Mouse (Mus musculus): Measurements from ENCODE around the gene Hist4h4. TPM values are rescaled to one million over a fixed set of nuclear protein-coding genes. Genes with fewer than 3 reads are reported as not detected.
A peak's percentile ranks its signal among the peaks of the same experiment; 100 is the strongest.
"Not testable (repeated sequence)": the region's sequence is repeated elsewhere in the genome, so short reads cannot be mapped to it uniquely, and the experiment has no call there.

The Hist4h4 gene
- polyA plus RNA-seq, 1 experiment from 2014 or later = 0.93 TPM

DNA sequence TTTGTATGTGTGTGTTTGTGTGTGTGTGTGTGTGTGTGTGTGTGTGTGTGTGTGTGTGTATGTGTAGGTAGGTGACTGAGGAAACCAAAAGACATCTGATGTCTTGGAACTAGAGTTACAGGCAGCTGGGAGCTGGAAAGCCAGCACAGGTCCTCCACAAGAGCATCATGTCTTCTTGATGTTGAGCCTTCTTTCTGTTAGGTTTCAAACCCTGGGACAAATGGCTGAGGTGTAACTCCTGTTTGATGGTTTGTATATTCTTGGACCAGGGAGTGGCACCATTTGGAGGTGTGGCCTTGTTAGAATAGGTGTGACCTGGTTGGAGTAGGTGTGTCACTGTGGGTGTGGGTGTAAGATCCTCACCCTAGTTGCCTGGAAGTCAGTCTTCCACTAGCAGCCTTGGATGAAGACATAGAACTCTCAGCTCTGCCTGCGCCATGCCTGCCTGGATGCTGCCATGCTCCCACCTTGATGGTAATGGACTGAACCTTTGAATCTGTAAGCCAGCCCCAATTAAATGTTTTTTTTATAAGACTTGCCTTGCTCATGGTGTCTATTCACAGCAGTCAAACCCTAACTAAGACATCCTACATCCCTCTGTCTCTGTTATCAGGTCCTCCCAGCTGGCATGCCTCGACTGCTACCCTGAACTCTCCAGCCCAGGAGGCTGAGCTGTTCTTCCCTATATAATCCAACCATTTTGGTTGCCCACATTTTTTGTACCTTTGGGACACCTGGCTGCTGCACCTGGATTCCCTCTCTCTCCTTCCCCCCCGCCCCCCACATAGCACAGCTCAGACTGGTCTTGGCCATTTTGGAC, 6.1 kb downstream of the Hist4h4 start:
- H3K9ac ChIP-seq (ENCODE audit: low read length); H3K36me3 ChIP-seq (ENCODE audit: control insufficient read depth, insufficient read depth, low read length); H3K4me1 ChIP-seq (replicated peaks; ENCODE audit: control insufficient read depth, insufficient read depth, low read length); H3K4me3 ChIP-seq (ENCODE audit: low read length); H3K27me3 ChIP-seq (ENCODE audit: control insufficient read depth, insufficient read depth, low read depth, low read length); ATAC-seq (ENCODE audit: low read depth); H3K27ac ChIP-seq (ENCODE audit: low read length); H3K9me3 ChIP-seq (ENCODE audit: control insufficient read depth, low read length); H3K4me2 ChIP-seq (ENCODE audit: low read depth, low read length): not testable (repeated sequence)
- WGBS = 79% methylated on average over 3 of the region's 3 CpGs

DNA sequence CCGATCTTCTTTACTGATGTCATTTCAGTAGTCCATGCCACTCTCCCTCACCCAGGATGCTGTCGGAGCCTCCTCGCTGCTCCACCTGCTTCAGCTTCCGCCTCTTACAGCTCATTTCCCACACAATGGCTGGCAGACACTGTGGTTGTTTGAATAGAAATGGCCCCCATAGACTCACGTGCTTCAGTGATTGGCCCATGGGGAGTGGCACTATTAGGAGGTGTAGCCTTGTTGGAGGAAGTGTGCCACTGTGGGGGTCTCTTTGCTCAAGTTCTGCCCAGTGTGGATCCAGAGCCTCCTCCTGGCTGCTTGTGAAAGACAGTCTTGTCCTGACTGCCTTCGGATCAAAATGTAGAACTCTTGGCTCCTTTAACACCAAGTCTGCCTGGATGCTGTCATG, 8.4 kb downstream of the Hist4h4 start:
- no peak overlapping the region for H3K4me2 ChIP-seq (ENCODE audit: low read depth, low read length)
- no peaks in the 10 kb centered on the region for H3K27me3 ChIP-seq (ENCODE audit: control insufficient read depth, insufficient read depth, low read depth, low read length)
- 57% methylated on average over 6 of the region's 6 CpGs for WGBS
- H3K4me1 ChIP-seq (replicated peaks; ENCODE audit: control insufficient read depth, insufficient read depth, low read length) = peaks cover 3% of the 10 kb centered on the region; the same call in 1 of the 2 replicates
- no peak overlapping the region for H3K9ac ChIP-seq (ENCODE audit: low read length)
- H3K36me3 ChIP-seq (ENCODE audit: control insufficient read depth, insufficient read depth, low read length) = no peaks in the 10 kb centered on the region
- H3K4me3 ChIP-seq (ENCODE audit: low read length) = no peak overlapping the region
- H3K9me3 ChIP-seq (ENCODE audit: control insufficient read depth, low read length) = no peaks in the 10 kb centered on the region
- H3K27ac ChIP-seq (ENCODE audit: low read length) = no peak overlapping the region
- no peak for ATAC-seq (ENCODE audit: low read depth)

DNA sequence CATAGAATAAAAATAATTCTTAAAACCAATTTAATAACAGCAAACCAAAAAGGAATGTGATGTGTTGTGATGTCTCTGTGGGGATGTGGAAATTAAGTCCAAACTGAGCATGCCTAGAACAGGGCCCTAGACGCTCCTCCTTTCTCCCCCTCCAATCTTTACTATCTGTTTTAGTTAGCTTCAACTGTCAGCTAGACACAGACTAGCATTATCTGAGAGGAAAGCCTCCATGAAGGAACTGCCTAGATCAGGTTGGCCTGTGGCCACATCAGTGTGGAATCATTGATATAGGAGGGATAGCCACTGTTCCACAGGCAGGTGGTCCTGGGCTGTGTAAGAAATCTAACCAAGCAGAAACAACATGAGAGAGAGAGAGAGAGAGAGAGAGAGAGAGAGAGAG, 9.1 kb downstream of the Hist4h4 start:
- no peak overlapping the region for H3K4me2 ChIP-seq (ENCODE audit: low read depth, low read length)
- peaks cover 3% of the 10 kb centered on the region; the same call in 1 of the 2 replicates for H3K4me1 ChIP-seq (replicated peaks; ENCODE audit: control insufficient read depth, insufficient read depth, low read length)
- 50% methylated on average over 1 of the region's 1 CpGs for WGBS
- ATAC-seq (ENCODE audit: low read depth) = no peak
- H3K9ac ChIP-seq (ENCODE audit: low read length) = no peak overlapping the region
- no peaks in the 10 kb centered on the region for H3K27me3 ChIP-seq (ENCODE audit: control insufficient read depth, insufficient read depth, low read depth, low read length)
- H3K9me3 ChIP-seq (ENCODE audit: control insufficient read depth, low read length) = no peaks in the 10 kb centered on the region
- no peaks in the 10 kb centered on the region for H3K36me3 ChIP-seq (ENCODE audit: control insufficient read depth, insufficient read depth, low read length)
- H3K4me3 ChIP-seq (ENCODE audit: low read length) = no peak overlapping the region
- H3K27ac ChIP-seq (ENCODE audit: low read length) = no peak overlapping the region

DNA sequence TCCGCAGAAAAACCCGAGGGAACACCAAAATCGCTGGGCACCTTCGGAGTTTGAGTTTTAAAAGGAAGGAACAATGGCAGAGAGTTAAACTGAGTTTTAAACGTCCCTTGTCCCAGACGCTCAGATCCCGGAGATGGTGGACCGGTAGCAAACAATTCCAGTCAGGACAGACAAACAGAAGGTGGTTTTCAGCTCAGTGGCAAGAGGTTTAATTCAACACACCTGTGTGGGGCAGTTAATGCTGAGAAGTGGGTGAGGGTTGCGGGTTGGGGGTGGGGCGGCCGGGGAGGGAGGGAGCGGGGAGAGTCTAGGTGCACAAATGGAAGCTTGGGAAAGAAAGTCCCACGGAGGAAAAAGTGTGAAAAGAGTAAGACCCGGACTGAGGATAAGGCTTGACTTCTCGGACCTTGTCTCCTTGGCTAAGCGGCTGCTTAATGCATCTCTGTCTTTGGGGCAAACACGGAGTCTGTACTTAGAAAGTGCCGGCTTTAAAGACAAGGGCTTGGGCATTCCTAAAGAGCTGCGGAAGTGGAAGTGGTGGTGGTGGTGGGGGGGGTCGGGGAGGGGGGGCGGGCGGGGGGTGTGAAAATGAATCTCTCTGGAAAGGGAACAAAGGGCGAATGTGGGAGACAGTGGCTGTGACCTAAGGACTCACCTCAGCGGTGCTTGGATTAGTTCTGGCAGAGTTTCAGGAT, 10.2 kb downstream of the Hist4h4 start:
- no peaks in the 10 kb centered on the region for H3K27me3 ChIP-seq (ENCODE audit: control insufficient read depth, insufficient read depth, low read depth, low read length)
- peak overlapping the region; percentile 44 for H3K4me3 ChIP-seq (ENCODE audit: low read length)
- WGBS = 0% methylated on average over 22 of the region's 24 CpGs
- H3K27ac ChIP-seq (ENCODE audit: low read length) = no peak overlapping the region
- ATAC-seq (ENCODE audit: low read depth) = no peak
- peak overlapping the region; percentile 40 for H3K9ac ChIP-seq (ENCODE audit: low read length)
- peaks cover 3% of the 10 kb centered on the region for H3K4me1 ChIP-seq (replicated peaks; ENCODE audit: control insufficient read depth, insufficient read depth, low read length)
- H3K36me3 ChIP-seq (ENCODE audit: control insufficient read depth, insufficient read depth, low read length) = no peaks in the 10 kb centered on the region
- no peaks in the 10 kb centered on the region for H3K9me3 ChIP-seq (ENCODE audit: control insufficient read depth, low read length)
- H3K4me2 ChIP-seq (ENCODE audit: low read depth, low read length) = peak overlapping the region; percentile 67

DNA sequence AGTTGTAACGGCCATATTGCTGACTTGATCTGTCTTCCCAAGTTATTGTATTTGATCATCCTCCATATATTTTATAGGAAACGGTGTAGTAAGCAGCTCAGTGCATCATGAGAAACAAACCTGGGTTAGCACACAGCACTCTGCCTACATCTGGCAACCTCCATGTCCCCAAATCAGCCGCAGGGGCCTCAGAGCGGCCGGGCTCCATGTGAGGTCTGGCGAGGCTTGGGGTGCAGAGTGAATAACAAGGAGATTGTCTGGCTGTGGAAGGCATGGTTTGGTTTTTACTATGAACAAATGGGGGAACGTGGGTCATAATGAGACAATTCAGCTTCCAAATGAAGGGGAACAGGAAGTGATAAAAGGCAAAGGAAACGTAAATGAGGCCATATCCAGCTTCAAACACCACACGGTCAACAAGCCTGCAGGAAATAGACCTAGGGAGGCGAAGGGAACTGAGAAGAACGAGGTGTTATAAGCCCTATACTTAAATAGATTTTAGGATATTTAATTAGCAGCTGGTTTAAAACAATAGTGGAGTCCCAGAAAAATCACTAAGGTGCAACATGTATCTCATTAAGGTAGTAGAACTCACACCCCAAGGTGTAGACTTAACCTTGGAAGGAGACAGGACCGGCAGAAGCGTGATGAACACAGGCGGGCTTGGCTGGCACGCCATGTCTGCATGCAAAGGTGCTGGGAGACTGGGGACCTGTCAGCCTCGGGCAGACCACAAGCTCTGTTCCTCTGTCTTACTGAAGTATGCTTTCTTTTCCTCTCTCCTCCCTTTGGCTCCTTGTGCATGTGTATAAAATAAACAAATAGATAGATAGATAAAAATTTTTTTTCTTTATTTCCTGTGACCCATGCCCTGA, 11.1 kb downstream of the Hist4h4 start:
- Histone ChIP-seq H3K4me3 (ENCODE audit: low read length) (peak overlapping the region; percentile 44), H3K9ac (ENCODE audit: low read length) (peak overlapping the region; percentile 40), H3K4me2 (ENCODE audit: low read depth, low read length) (peak overlapping the region; percentile 67), H3K4me1 (replicated peaks; ENCODE audit: control insufficient read depth, insufficient read depth, low read length) (peaks cover 3% of the 10 kb centered on the region), H3K9me3 (ENCODE audit: control insufficient read depth, low read length) (no peaks in the 10 kb centered on the region), H3K27me3 (ENCODE audit: control insufficient read depth, insufficient read depth, low read depth, low read length) (no peaks in the 10 kb centered on the region), H3K27ac (ENCODE audit: low read length) (no peak overlapping the region), H3K36me3 (ENCODE audit: control insufficient read depth, insufficient read depth, low read length) (no peaks in the 10 kb centered on the region)
- no peak for ATAC-seq (ENCODE audit: low read depth)
- 25% methylated on average over 16 of the region's 16 CpGs for WGBS

DNA sequence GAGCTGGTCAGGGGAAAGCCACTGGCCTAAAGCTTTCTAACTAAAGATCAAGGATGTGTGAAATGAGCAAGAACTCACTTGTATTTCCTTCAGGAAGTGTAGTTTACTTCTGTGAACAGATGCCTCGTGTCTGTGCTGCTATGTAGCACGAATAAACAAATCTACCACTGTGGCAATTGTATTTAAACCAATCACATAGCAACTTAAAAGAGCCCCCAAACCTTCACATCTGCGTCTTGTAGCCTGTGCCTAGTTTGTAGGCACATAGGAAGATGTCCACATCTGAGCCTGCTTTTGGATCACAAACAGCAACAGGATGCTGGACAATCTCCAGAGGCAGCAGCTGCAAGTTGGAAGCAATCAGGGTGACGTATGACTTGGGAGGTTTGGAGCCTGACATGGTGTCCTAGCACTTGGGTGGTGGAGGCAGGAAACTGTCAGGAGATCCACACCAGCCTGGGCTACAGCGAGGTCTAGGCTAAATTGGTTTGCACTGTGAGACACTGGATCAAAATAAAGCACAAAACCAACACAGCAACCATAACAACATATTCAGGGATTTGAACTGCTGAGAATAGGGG, 14.7 kb downstream of the Hist4h4 start:
- no peaks in the 10 kb centered on the region for H3K9me3 ChIP-seq (ENCODE audit: control insufficient read depth, low read length)
- H3K4me1 ChIP-seq (replicated peaks; ENCODE audit: control insufficient read depth, insufficient read depth, low read length) = peaks cover 3% of the 10 kb centered on the region
- no peak overlapping the region for H3K4me3 ChIP-seq (ENCODE audit: low read length)
- H3K9ac ChIP-seq (ENCODE audit: low read length) = no peak overlapping the region
- ATAC-seq (ENCODE audit: low read depth) = peak; percentile 96
- H3K27ac ChIP-seq (ENCODE audit: low read length) = peak overlapping the region; percentile 76
- no peaks in the 10 kb centered on the region for H3K27me3 ChIP-seq (ENCODE audit: control insufficient read depth, insufficient read depth, low read depth, low read length)
- WGBS = 33% methylated on average over 5 of the region's 5 CpGs
- no peaks in the 10 kb centered on the region for H3K36me3 ChIP-seq (ENCODE audit: control insufficient read depth, insufficient read depth, low read length)
- no peak overlapping the region for H3K4me2 ChIP-seq (ENCODE audit: low read depth, low read length)

DNA sequence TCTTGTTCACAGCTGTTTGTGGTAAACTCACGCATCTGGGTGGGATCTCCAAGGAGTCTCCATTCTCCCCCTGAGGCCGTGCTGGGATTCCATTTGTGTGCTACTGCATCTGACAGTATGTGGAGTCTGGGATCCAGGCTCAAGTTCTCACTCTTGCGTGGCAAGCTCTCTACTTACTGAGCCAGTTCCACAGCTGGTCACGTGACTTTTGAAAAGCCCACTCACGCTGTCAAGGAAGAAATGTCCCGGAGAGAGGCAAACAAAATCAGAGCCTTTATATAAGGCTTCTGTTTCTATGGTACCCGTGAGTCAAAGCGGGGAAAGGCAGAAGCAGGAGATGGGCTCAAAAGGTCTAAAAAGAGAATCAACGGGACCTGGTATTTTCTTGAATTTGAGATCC, 21.5 kb downstream of the Hist4h4 start:
- no peaks in the 10 kb centered on the region for H3K27me3 ChIP-seq (ENCODE audit: control insufficient read depth, insufficient read depth, low read depth, low read length)
- H3K9me3 ChIP-seq (ENCODE audit: control insufficient read depth, low read length) = no peaks in the 10 kb centered on the region
- 67% methylated on average over 9 of the region's 9 CpGs for WGBS
- H3K4me3 ChIP-seq (ENCODE audit: low read length) = no peak overlapping the region
- no peak for ATAC-seq (ENCODE audit: low read depth)
- no peak overlapping the region for H3K4me2 ChIP-seq (ENCODE audit: low read depth, low read length)
- H3K36me3 ChIP-seq (ENCODE audit: control insufficient read depth, insufficient read depth, low read length) = no peaks in the 10 kb centered on the region
- no peaks in the 10 kb centered on the region for H3K4me1 ChIP-seq (replicated peaks; ENCODE audit: control insufficient read depth, insufficient read depth, low read length)
- H3K27ac ChIP-seq (ENCODE audit: low read length) = no peak overlapping the region
- no peak overlapping the region for H3K9ac ChIP-seq (ENCODE audit: low read length)

DNA sequence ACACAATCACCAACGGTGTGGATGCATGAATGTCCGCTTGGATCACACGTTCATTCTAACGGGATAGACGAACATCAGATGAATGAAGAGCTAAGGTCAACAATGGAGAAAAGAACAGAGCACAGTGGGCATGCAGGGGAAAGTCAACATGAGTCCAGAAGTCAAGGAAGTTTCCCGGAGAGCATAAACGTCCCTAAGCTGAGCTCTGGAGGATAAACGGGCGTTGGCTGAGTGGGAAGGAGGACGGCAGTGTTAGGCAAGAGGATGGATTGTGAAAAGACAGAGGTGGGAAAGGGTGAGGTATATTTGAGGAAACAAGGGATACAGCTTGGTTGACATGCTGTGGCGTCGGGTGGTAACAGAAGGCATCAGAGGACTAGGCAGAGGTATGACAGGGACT, 22.1 kb downstream of the Hist4h4 start:
- Histone ChIP-seq H3K27me3 (ENCODE audit: control insufficient read depth, insufficient read depth, low read depth, low read length) (no peaks in the 10 kb centered on the region), H3K27ac (ENCODE audit: low read length) (no peak overlapping the region), H3K9ac (ENCODE audit: low read length) (no peak overlapping the region), H3K4me1 (replicated peaks; ENCODE audit: control insufficient read depth, insufficient read depth, low read length) (no peaks in the 10 kb centered on the region), H3K9me3 (ENCODE audit: control insufficient read depth, low read length) (no peaks in the 10 kb centered on the region), H3K36me3 (ENCODE audit: control insufficient read depth, insufficient read depth, low read length) (no peaks in the 10 kb centered on the region), H3K4me2 (ENCODE audit: low read depth, low read length) (no peak overlapping the region), H3K4me3 (ENCODE audit: low read length) (no peak overlapping the region)
- no peak for ATAC-seq (ENCODE audit: low read depth)
- 76% methylated on average over 12 of the region's 12 CpGs for WGBS

All from lung, embryonic 16.5 days (tissue).